Mouse (Mus musculus): Measurements from ENCODE around the gene Notch1. TPM values are rescaled to one million over a fixed set of nuclear protein-coding genes. Genes with fewer than 3 reads are reported as not detected.

The Notch1 gene
- polyA plus RNA-seq, 1 experiment, result 159 TPM

DNA sequence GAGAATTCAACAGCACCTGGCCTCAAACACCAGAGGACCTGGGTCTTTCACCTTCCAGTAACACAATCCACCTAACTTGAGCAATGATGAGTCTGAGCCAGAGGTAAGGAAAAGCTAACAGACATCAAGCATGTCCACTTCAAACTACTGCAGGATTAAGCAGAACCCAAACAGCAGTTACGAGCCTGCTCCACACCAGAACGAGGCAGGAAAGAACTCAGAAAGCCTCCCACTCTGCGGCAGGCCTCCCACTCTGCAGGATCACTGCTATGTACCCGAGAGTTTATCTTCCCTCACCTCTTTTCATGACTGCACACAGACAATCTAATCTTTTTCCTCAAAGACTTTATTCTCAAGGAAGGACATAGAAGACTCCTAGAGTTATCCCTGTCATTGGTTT is 79.2 kb downstream of the Notch1 start:
- TF ChIP-seq POLR2A (IDR thresholded peaks at IDR 0.05; ENCODE audit: control insufficient read depth, extremely low read depth, insufficient read depth, low read length, poor library complexity) (no peak), CTCF (IDR thresholded peaks at IDR 0.05; ENCODE audit: borderline replicate concordance, control insufficient read depth, extremely low read depth, insufficient read depth, low read length, poor library complexity) (no peak)
- no peak for DNase-seq
- Histone ChIP-seq H3K36me3 (ENCODE audit: control insufficient read depth, insufficient read depth, low read length) (peaks cover 58% of the 10 kb centered on the region), H3K4me3 (ENCODE audit: control insufficient read depth, insufficient read depth, low read length) (no peak overlapping the region), H3K4me1 (replicated peaks; ENCODE audit: control insufficient read depth, insufficient read depth, low read length) (no peaks in the 10 kb centered on the region), H3K27me3 (ENCODE audit: control insufficient read depth, insufficient read depth, low read length) (no peaks in the 10 kb centered on the region), H3K27ac (ENCODE audit: control insufficient read depth, insufficient read depth, low read length) (no peak overlapping the region)
- WGBS, result 87% methylated on average over 4 of the region's 4 CpGs

DNA sequence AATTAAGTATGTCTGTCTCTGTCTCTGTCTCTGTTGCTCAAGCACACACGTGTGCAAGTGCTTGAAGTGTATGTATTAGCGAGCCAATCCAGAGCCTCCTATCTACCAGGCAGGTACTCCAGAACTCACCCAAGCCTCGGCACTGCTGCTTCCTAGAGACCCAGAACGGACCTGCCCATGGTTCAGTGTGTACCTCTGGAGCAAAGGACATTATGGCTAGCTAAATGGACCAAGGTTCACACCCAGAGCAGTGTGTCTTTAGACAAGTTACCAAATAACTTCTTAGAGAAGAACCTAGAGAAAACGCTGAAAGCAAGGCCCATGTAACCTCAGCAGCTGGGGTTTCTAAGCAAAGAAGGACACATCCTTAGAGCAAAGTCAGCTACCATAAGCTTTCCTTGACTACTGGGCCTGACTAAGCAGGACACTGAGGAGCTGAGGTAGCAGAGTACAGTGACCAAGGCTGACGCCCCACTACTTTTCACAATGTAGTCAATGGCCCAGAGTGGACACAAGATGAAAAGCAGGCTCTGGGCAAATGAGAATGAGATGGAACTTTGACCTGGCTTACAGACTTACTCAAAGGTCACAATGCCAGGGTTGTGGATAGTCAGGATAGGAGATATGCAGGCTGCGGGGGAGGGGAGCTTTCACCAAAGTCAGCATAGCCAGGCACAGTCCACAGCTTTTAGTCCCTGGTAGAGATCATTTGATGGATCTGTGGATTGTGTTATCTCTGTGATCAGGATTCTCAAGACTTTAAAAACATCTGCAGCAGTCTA is 81.5 kb downstream of the Notch1 start:
- 97% methylated on average over 7 of the region's 7 CpGs for WGBS
- no peak overlapping the region for H3K27ac ChIP-seq (ENCODE audit: control insufficient read depth, insufficient read depth, low read length)
- TF ChIP-seq POLR2A (IDR thresholded peaks at IDR 0.05; ENCODE audit: control insufficient read depth, extremely low read depth, insufficient read depth, low read length, poor library complexity) (no peak), CTCF (IDR thresholded peaks at IDR 0.05; ENCODE audit: borderline replicate concordance, control insufficient read depth, extremely low read depth, insufficient read depth, low read length, poor library complexity) (no peak)

DNA sequence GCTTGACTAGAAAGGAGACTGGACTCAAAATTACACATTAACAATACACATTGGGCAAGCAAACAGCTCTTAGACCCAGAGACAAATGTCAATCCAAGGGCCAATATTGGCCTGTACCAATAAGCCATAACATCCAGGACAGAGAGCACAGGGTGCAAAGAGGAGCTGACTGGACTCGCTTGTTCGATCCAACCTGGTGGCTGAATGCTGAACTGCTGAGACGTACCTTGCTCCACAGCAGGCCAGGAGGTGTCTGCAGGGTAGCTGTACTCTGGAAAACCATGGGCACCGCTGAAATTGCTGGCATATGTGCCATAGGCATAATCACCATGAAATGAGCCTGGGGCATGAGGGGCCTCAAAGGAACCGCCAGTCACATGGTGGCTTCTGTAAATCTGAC is 86.6 kb downstream of the Notch1 start:
- H3K27ac ChIP-seq (ENCODE audit: control insufficient read depth, insufficient read depth, low read length), result no peak overlapping the region
- no peak overlapping the region for H3K4me3 ChIP-seq (ENCODE audit: control insufficient read depth, insufficient read depth, low read length)
- H3K27me3 ChIP-seq (ENCODE audit: control insufficient read depth, insufficient read depth, low read length), result no peaks in the 10 kb centered on the region
- WGBS, result over 99% methylated on average over 5 of the region's 5 CpGs
- TF ChIP-seq CTCF (IDR thresholded peaks at IDR 0.05; ENCODE audit: borderline replicate concordance, control insufficient read depth, extremely low read depth, insufficient read depth, low read length, poor library complexity) (no peak), POLR2A (IDR thresholded peaks at IDR 0.05; ENCODE audit: control insufficient read depth, extremely low read depth, insufficient read depth, low read length, poor library complexity) (no peak)
- DNase-seq, result no peak
- H3K36me3 ChIP-seq (ENCODE audit: control insufficient read depth, insufficient read depth, low read length), result peaks cover 85% of the 10 kb centered on the region
- no peaks in the 10 kb centered on the region for H3K4me1 ChIP-seq (replicated peaks; ENCODE audit: control insufficient read depth, insufficient read depth, low read length)

More for the DNA sequence above, 81.5 kb downstream of the Notch1 start:
- no peak overlapping the region for H3K4me3 ChIP-seq (ENCODE audit: control insufficient read depth, insufficient read depth, low read length)
- no peaks in the 10 kb centered on the region for H3K4me1 ChIP-seq (replicated peaks; ENCODE audit: control insufficient read depth, insufficient read depth, low read length)
- no peaks in the 10 kb centered on the region for H3K27me3 ChIP-seq (ENCODE audit: control insufficient read depth, insufficient read depth, low read length)
- peaks cover 56% of the 10 kb centered on the region for H3K36me3 ChIP-seq (ENCODE audit: control insufficient read depth, insufficient read depth, low read length)
- no peak for DNase-seq

DNA sequence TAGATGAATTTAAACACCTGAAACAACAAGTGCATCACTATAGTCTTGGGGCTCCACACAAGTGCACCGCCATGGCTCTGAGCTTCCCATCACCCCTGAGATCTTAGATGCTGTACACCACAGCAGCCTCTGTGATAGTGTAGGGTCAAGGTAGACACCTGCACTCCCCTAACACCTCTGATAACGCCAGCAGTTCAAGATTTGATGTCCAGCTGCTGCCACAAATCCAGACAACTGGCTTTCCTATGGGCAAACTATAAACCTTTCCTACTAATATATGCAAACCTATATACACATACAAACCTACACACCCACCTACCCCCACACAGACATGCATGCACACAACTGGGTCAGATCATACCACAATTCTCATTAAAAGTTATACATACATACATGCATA is 91.9 kb downstream of the Notch1 start:
- Histone ChIP-seq H3K27ac (ENCODE audit: control insufficient read depth, insufficient read depth, low read length) (no peak overlapping the region), H3K4me3 (ENCODE audit: control insufficient read depth, insufficient read depth, low read length) (no peak overlapping the region), H3K36me3 (ENCODE audit: control insufficient read depth, insufficient read depth, low read length) (peaks cover 87% of the 10 kb centered on the region), H3K4me1 (replicated peaks; ENCODE audit: control insufficient read depth, insufficient read depth, low read length) (no peaks in the 10 kb centered on the region), H3K27me3 (ENCODE audit: control insufficient read depth, insufficient read depth, low read length) (no peaks in the 10 kb centered on the region)
- 98% methylated on average over 2 of the region's 2 CpGs for WGBS
- no peak for DNase-seq
- TF ChIP-seq POLR2A (IDR thresholded peaks at IDR 0.05; ENCODE audit: control insufficient read depth, extremely low read depth, insufficient read depth, low read length, poor library complexity) (no peak), CTCF (IDR thresholded peaks at IDR 0.05; ENCODE audit: borderline replicate concordance, control insufficient read depth, extremely low read depth, insufficient read depth, low read length, poor library complexity) (no peak)

DNA sequence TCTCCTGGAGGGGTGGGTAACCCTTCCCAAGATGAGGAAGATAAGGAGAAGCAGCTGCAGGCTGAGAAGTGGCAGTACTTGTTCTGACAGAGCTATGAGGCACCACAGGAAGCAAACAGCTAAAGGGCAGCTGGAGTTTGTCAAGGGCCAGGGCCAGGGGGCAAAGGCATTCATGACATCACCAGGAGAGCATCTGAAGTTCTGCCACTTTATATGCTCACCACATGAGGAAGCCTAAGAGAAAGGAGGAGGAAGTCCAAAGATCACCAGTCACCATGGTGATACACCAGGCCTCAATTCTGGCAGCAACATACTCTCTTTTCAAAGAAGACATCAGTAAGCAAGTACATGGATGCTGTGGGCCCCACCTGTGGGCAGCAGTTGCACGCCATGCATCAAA is 93.4 kb downstream of the Notch1 start:
- TF ChIP-seq POLR2A (IDR thresholded peaks at IDR 0.05; ENCODE audit: control insufficient read depth, extremely low read depth, insufficient read depth, low read length, poor library complexity) (no peak), CTCF (IDR thresholded peaks at IDR 0.05; ENCODE audit: borderline replicate concordance, control insufficient read depth, extremely low read depth, insufficient read depth, low read length, poor library complexity) (no peak)
- H3K36me3 ChIP-seq (ENCODE audit: control insufficient read depth, insufficient read depth, low read length), result peaks cover 76% of the 10 kb centered on the region
- no peak overlapping the region for H3K27ac ChIP-seq (ENCODE audit: control insufficient read depth, insufficient read depth, low read length)
- no peak for DNase-seq
- H3K27me3 ChIP-seq (ENCODE audit: control insufficient read depth, insufficient read depth, low read length), result no peaks in the 10 kb centered on the region
- H3K4me3 ChIP-seq (ENCODE audit: control insufficient read depth, insufficient read depth, low read length), result no peak overlapping the region
- H3K4me1 ChIP-seq (replicated peaks; ENCODE audit: control insufficient read depth, insufficient read depth, low read length), result no peaks in the 10 kb centered on the region
- 100% methylated on average over 1 of the region's 1 CpGs for WGBS

DNA sequence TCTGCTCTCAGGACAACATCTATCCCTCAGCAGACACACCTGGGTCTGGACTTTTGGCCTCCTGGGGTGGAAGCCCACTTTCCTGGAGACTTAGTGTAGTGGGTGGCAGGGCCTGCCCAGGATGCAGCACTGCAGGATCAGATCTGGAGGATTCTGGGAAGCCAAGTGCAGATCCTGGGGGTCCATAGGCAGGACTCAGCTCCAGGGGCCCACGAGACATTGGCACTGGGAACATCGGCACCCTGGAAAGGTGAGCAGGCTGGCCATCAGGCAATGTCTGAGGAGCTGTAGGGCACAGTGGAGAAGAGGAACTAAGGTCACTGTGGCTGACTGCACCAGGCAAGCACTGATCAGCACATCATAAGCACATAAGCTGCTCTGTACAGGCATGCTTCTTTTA is 94.5 kb downstream of the Notch1 start:
- no peak for TF ChIP-seq POLR2A (IDR thresholded peaks at IDR 0.05; ENCODE audit: control insufficient read depth, extremely low read depth, insufficient read depth, low read length, poor library complexity)
- no peak for TF ChIP-seq CTCF (IDR thresholded peaks at IDR 0.05; ENCODE audit: borderline replicate concordance, control insufficient read depth, extremely low read depth, insufficient read depth, low read length, poor library complexity)
- H3K27me3 ChIP-seq (ENCODE audit: control insufficient read depth, insufficient read depth, low read length), result no peaks in the 10 kb centered on the region
- H3K4me1 ChIP-seq (replicated peaks; ENCODE audit: control insufficient read depth, insufficient read depth, low read length), result no peaks in the 10 kb centered on the region
- peaks cover 75% of the 10 kb centered on the region for H3K36me3 ChIP-seq (ENCODE audit: control insufficient read depth, insufficient read depth, low read length)
- DNase-seq, result no peak
- H3K27ac ChIP-seq (ENCODE audit: control insufficient read depth, insufficient read depth, low read length), result no peak overlapping the region
- WGBS, result 98% methylated on average over 2 of the region's 2 CpGs
- H3K4me3 ChIP-seq (ENCODE audit: control insufficient read depth, insufficient read depth, low read length), result no peak overlapping the region
